Mouse (Mus musculus) B cell, adult 62 days (primary cell): Measurements from ENCODE around the gene Zfp282. TPM values are rescaled to one million over a fixed set of nuclear protein-coding genes. Genes with fewer than 3 reads are reported as not detected.

Experiments used
- total RNA-seq: library from RNA; stranded (reverse); gene quantifications from 4 replicates; pipeline ENCODE4 v1.2.4, GENCODE M21; 2023

Zfp282 gene
- 13.5 to 15.6 TPM (median 15.0 TPM) in 4 replicates for total RNA-seq

GRCm38 (mm10) chr6:47877058-47877457 lies at the start of gene Zfp282:
Gene Zfp282, plus strand, starts transcription at chr6:47877204.

GRCm38 (mm10) chr6:47830104-47831078 lies 46.6 kb upstream of the Zfp282 start, which contains the start of gene Zfp786:
Gene Zfp786, minus strand, starts transcription at chr6:47830867.

GRCm38 (mm10) chr6:47835482-47835983 lies 41.5 kb upstream of the Zfp282 start, which contains the start of gene Zfp398:
Gene Zfp398, plus strand, starts transcription at chr6:47835661.

GRCm38 (mm10) chr6:47920447-47921340 lies 43.7 kb downstream of the Zfp282 start, which contains the start of gene Zfp212:
Gene Zfp212, plus strand, starts transcription at chr6:47920476.

GRCm38 (mm10) chr6:47953191-47953726 lies 76.3 kb downstream of the Zfp282 start, which contains the start of gene Zfp956:
Gene Zfp956, plus strand, starts transcription at chr6:47953390.

Other genes with a start within 250 kb of the Zfp282 start
- 186 to 205 TPM (median 195 TPM) in 4 replicates for gene Pdia4, start 63.8 kb upstream of the Zfp282 start, total RNA-seq
- gene Zfp786, start 46.3 kb upstream of the Zfp282 start, total RNA-seq = 0.27 TPM in 1 of 4 replicates, not detected in the others
- gene Zfp398, start 41.5 kb upstream of the Zfp282 start, total RNA-seq = 27.1 to 32.4 TPM (median 28.6 TPM) in 4 replicates
- 28.5 to 33.7 TPM (median 30.8 TPM) in 4 replicates for gene Zfp212, start 43.3 kb downstream of the Zfp282 start, total RNA-seq
- 27.9 to 34.3 TPM (median 31.3 TPM) in 4 replicates for gene Zfp956, start 76.2 kb downstream of the Zfp282 start, total RNA-seq
- 42.4 to 52.1 TPM (median 45.6 TPM) in 4 replicates for gene Zfp777, start 171.7 kb downstream of the Zfp282 start, total RNA-seq
- gene Zfp746, start 209.4 kb downstream of the Zfp282 start, total RNA-seq = 65.2 to 71.2 TPM (median 68.8 TPM) in 4 replicates